Mouse (Mus musculus): Measurements from ENCODE around the gene Rnf115. TPM values are rescaled to one million over a fixed set of nuclear protein-coding genes. Genes with fewer than 3 reads are reported as not detected.

Rnf115 gene
- polyA plus RNA-seq, 1 experiment from 2014 or later, result 53.9 TPM

DNA sequence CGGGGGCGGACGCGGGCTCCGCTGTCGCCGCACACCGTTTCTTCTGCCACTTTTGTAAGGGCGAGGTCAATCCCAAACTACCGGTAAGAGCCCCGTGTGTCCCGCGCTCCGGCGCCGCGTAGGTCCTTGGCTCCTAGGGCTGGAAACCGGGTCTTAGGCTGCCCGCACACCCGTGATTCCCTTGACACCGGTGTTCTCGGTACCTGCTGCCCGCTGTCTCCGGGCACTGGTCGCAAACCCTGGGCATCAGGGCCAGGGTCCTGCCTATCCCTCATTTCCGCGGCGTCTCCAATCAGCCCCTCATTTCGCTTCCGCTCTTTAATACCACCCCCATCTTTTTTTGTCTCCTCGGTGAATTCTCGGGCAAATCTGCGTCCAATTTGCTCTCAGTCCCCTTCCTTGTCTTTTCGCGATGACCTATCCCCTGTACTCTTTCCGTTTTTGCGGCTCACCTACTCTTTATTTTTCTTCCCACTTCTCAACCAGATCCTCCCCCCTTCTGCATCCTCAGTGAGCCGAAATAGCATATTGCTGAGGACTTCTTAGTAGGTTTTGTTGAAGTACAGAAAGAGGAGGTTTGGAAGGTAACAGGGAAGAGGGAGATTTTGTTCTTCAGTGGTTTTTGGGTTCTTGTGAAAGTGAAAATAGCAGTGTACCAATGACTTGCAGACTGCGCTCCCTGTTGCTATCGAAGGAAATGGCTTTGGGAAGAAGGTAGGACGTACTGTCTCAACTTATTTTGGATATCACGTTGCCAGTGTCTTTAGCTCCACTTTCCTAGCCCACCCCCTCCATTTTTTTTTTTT lies 567 bp downstream of the Rnf115 start:
- H3K27ac ChIP-seq (ENCODE audit: low read depth, low read length), result peak overlapping the region; percentile 78
- H3K4me2 ChIP-seq, result peak overlapping the region; percentile 76
- WGBS (ENCODE audit: insufficient replicate concordance), result under 1% methylated on average over 42 of the region's 42 CpGs
- H3K4me3 ChIP-seq (ENCODE audit: low read depth, low read length), result peak overlapping the region; percentile 92
- H3K9ac ChIP-seq (ENCODE audit: low read depth, low read length), result peak overlapping the region; percentile 92
- no peaks in the 10 kb centered on the region for H3K27me3 ChIP-seq (ENCODE audit: control insufficient read depth, insufficient read depth, low read length)
- no peaks in the 10 kb centered on the region for H3K9me3 ChIP-seq (replicated peaks; ENCODE audit: control insufficient read depth, low read length)
- no peak; the same call in 1 of the 2 replicates for ATAC-seq (replicated peaks; ENCODE audit: insufficient number of reproducible peaks, low FRiP score, low TSS enrichment)
- H3K4me1 ChIP-seq (ENCODE audit: control insufficient read depth, insufficient read depth, low read length), result peaks cover 25% of the 10 kb centered on the region
- no peaks in the 10 kb centered on the region; the same call in 1 of the 2 replicates for H3K36me3 ChIP-seq (ENCODE audit: control insufficient read depth, insufficient read depth, low read length)

DNA sequence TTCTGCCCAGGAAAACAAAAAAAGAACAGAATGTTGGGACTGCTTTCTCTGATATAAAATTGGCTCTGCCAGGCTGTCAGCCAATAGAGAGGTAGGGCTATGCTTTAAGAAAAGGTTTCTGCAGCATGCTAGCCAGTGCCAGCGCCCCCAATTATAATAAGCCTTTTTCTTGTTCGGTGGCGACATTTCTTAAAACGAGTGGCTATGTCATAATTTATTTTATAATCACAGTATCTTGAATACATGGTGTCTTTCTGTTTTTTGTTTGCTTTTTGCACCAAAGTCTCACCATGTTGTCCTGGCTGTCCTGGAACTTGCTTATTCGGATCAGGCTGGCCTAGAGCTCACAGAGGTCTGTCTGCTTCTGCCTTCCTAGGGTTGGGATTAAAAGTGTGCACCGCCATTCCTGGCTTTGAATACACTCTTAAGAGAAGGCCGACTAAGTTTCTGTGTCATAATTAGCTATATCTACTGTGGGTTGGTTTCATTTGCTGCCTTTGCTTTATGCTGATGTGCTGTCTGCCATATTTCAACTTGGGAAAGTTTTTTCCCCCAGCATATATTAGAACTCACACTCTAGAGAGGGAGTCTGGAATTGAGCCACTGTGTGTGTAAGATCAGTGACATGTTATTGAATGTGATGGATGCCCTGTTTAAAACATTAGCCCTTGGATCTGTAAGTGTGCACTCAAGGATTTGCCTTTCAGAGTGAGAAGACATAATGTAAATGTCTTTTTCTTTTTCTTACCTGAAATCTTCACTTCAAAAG lies 1.4 kb downstream of the Rnf115 start:
- peak overlapping the region; percentile 92 for H3K4me3 ChIP-seq (ENCODE audit: low read depth, low read length)
- no peaks in the 10 kb centered on the region for H3K36me3 ChIP-seq (ENCODE audit: control insufficient read depth, insufficient read depth, low read length)
- H3K9me3 ChIP-seq (replicated peaks; ENCODE audit: control insufficient read depth, low read length), result no peaks in the 10 kb centered on the region
- H3K9ac ChIP-seq (ENCODE audit: low read depth, low read length), result peak overlapping the region; percentile 92
- peak overlapping the region; percentile 78; the same call in 1 of the 2 replicates for H3K27ac ChIP-seq (ENCODE audit: low read depth, low read length)
- no peak for ATAC-seq (replicated peaks; ENCODE audit: insufficient number of reproducible peaks, low FRiP score, low TSS enrichment)
- peak overlapping the region; percentile 76 for H3K4me2 ChIP-seq
- H3K4me1 ChIP-seq (ENCODE audit: control insufficient read depth, insufficient read depth, low read length), result peaks cover 25% of the 10 kb centered on the region
- WGBS (ENCODE audit: insufficient replicate concordance), result 51% methylated on average over 7 of the region's 7 CpGs
- no peaks in the 10 kb centered on the region for H3K27me3 ChIP-seq (ENCODE audit: control insufficient read depth, insufficient read depth, low read length)

DNA sequence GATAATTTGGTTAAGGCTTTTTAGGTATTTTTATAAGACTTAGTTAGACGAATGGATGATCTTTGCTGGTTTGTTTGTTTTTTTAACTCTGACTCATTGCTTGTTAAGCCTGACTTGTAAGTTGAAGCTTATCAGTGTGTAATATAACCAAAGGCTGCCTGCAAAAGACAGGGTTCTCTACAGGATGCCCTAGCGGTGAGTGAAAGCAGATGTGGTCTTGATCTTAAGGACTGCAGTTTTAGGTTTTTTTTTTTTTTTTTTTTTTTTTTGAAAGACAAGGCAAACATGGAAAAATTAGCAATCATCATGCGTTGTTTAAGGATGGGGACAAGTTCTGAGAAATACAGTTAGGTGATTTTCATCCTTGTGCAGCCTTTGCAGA lies 1.9 kb downstream of the Rnf115 start:
- Histone ChIP-seq H3K36me3 (ENCODE audit: control insufficient read depth, insufficient read depth, low read length) (no peaks in the 10 kb centered on the region), H3K9ac (ENCODE audit: low read depth, low read length) (no peak overlapping the region), H3K4me1 (ENCODE audit: control insufficient read depth, insufficient read depth, low read length) (peaks cover 25% of the 10 kb centered on the region), H3K9me3 (replicated peaks; ENCODE audit: control insufficient read depth, low read length) (no peaks in the 10 kb centered on the region), H3K27me3 (ENCODE audit: control insufficient read depth, insufficient read depth, low read length) (no peaks in the 10 kb centered on the region), H3K4me2 (peak overlapping the region; percentile 76; the same call in 1 of the 2 replicates), H3K27ac (ENCODE audit: low read depth, low read length) (no peak overlapping the region), H3K4me3 (ENCODE audit: low read depth, low read length) (no peak overlapping the region; the same call in 1 of the 2 replicates)
- no peak for ATAC-seq (replicated peaks; ENCODE audit: insufficient number of reproducible peaks, low FRiP score, low TSS enrichment)
- WGBS (ENCODE audit: insufficient replicate concordance), result 36% methylated on average over 3 of the region's 3 CpGs

DNA sequence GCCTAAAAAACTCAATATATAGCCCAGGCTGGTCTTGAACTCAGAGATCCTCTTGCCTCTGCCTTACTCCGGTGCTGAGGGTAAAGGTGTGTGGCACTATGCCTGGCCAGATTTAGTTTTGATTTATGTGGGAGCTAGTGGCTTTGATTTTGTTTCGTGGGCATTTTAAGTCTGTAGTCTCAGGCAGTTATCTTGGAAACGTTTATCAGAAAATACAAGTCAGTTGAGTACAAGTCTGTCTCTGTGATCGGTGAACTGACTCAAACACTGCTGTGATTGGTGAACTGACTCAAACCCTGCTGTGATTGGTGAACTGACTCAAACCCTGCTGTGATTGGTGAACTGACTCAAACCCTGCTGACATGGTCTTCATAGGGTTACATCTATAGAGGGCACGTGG lies 3.3 kb downstream of the Rnf115 start:
- Histone ChIP-seq H3K9ac (ENCODE audit: low read depth, low read length) (no peak overlapping the region), H3K4me3 (ENCODE audit: low read depth, low read length) (no peak overlapping the region), H3K9me3 (replicated peaks; ENCODE audit: control insufficient read depth, low read length) (no peaks in the 10 kb centered on the region), H3K36me3 (ENCODE audit: control insufficient read depth, insufficient read depth, low read length) (no peaks in the 10 kb centered on the region), H3K27ac (ENCODE audit: low read depth, low read length) (no peak overlapping the region), H3K4me2 (no peak overlapping the region), H3K27me3 (ENCODE audit: control insufficient read depth, insufficient read depth, low read length) (no peaks in the 10 kb centered on the region), H3K4me1 (ENCODE audit: control insufficient read depth, insufficient read depth, low read length) (peaks cover 25% of the 10 kb centered on the region)
- WGBS (ENCODE audit: insufficient replicate concordance), result 58% methylated on average over 5 of the region's 5 CpGs
- no peak for ATAC-seq (replicated peaks; ENCODE audit: insufficient number of reproducible peaks, low FRiP score, low TSS enrichment)

DNA sequence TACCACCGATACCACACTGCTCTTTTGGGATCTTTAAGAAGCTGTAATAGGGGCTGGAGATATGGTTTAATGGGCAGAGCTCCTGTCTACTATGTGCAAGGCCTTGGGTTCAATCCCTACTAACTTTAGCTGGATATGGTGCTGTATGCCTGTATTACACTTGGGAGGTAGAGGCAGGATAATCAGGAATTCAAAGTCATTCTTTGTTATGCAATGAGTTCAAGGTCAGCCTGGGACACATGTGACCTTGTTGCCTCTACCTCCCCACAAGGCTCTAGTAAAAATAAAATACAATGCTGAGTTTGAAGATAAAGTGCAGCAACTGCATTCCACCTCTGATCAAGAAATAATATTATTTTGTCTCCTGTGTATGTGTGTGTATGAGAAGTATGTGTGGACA lies 6.5 kb downstream of the Rnf115 start:
- 84% methylated on average over 1 of the region's 1 CpGs for WGBS (ENCODE audit: insufficient replicate concordance)
- no peak for ATAC-seq (replicated peaks; ENCODE audit: insufficient number of reproducible peaks, low FRiP score, low TSS enrichment)

DNA sequence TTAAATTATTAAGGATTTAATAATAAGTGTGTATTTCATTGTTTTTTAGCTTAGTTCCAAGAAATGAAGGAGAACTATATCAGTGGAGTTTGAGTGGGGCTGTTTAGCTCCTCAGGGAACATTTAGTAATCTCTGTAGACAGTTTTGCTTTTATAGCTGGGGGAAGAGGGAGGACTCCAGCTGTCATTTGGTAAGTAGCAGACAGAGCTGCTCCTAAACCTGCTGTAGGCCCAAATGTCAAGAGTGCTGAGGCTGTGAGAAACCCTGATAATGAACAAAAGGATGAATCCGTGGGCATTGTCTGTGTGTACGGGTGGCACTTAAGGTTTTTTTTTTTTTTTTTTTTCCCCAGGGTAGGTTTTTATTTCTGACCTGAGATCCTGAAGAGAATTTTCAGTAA lies 7.7 kb downstream of the Rnf115 start:
- no peak overlapping the region for H3K4me2 ChIP-seq
- no peaks in the 10 kb centered on the region for H3K36me3 ChIP-seq (ENCODE audit: control insufficient read depth, insufficient read depth, low read length)
- no peaks in the 10 kb centered on the region for H3K9me3 ChIP-seq (replicated peaks; ENCODE audit: control insufficient read depth, low read length)
- H3K9ac ChIP-seq (ENCODE audit: low read depth, low read length), result no peak overlapping the region
- WGBS (ENCODE audit: insufficient replicate concordance), result 77% methylated on average over 2 of the region's 2 CpGs
- H3K4me3 ChIP-seq (ENCODE audit: low read depth, low read length), result no peak overlapping the region
- peaks cover 13% of the 10 kb centered on the region for H3K4me1 ChIP-seq (ENCODE audit: control insufficient read depth, insufficient read depth, low read length)
- no peak for ATAC-seq (replicated peaks; ENCODE audit: insufficient number of reproducible peaks, low FRiP score, low TSS enrichment)
- no peak overlapping the region for H3K27ac ChIP-seq (ENCODE audit: low read depth, low read length)
- no peaks in the 10 kb centered on the region for H3K27me3 ChIP-seq (ENCODE audit: control insufficient read depth, insufficient read depth, low read length)

More for the DNA sequence above, 6.5 kb downstream of the Rnf115 start:
- H3K9ac ChIP-seq (ENCODE audit: low read depth, low read length), result no peak overlapping the region
- peaks cover 21% of the 10 kb centered on the region for H3K4me1 ChIP-seq (ENCODE audit: control insufficient read depth, insufficient read depth, low read length)
- no peaks in the 10 kb centered on the region for H3K9me3 ChIP-seq (replicated peaks; ENCODE audit: control insufficient read depth, low read length)
- no peak overlapping the region for H3K4me3 ChIP-seq (ENCODE audit: low read depth, low read length)
- no peak overlapping the region for H3K27ac ChIP-seq (ENCODE audit: low read depth, low read length)
- no peaks in the 10 kb centered on the region for H3K27me3 ChIP-seq (ENCODE audit: control insufficient read depth, insufficient read depth, low read length)
- H3K4me2 ChIP-seq, result no peak overlapping the region
- no peaks in the 10 kb centered on the region for H3K36me3 ChIP-seq (ENCODE audit: control insufficient read depth, insufficient read depth, low read length)

DNA sequence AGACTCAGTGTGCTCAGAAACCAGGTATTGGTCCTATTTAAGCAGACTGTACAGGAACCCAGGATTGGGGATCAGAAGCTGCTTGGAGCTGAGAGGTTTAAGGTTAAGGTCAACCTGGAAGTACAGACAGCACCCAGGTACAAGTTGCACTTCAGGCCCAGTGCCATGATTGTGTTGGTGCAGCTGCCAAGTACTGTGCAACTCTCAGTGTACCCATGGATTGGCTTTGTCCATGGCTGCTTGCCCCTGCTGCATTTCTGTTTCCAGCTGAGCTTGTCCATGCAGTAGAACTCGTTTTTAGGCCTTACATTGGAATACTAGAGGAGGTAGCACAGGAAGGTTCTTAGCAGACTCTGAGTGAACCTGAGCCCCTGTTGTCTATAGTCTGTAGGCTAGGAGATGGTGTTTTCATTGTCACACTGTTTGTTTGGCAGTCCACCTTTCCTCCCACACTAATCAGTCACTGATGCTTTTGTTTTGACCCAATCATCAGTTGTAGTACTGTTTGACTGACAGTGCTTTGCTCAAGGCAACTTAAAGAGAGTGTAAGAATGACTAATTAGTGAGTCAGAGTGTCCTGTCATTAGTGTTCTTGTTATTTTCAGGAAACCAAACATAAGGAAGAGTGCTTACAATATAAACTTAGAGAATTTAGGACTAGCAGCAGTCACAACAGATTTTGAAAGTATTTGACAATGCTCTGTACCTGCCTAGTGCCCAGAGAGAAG lies 9.7 kb downstream of the Rnf115 start:
- peaks cover 5% of the 10 kb centered on the region for H3K4me1 ChIP-seq (ENCODE audit: control insufficient read depth, insufficient read depth, low read length)
- no peak overlapping the region for H3K9ac ChIP-seq (ENCODE audit: low read depth, low read length)
- no peaks in the 10 kb centered on the region for H3K9me3 ChIP-seq (replicated peaks; ENCODE audit: control insufficient read depth, low read length)
- 43% methylated on average over 1 of the region's 1 CpGs for WGBS (ENCODE audit: insufficient replicate concordance)
- H3K36me3 ChIP-seq (ENCODE audit: control insufficient read depth, insufficient read depth, low read length), result no peaks in the 10 kb centered on the region
- no peak overlapping the region for H3K27ac ChIP-seq (ENCODE audit: low read depth, low read length)
- ATAC-seq (replicated peaks; ENCODE audit: insufficient number of reproducible peaks, low FRiP score, low TSS enrichment), result no peak
- H3K4me2 ChIP-seq, result no peak overlapping the region
- H3K27me3 ChIP-seq (ENCODE audit: control insufficient read depth, insufficient read depth, low read length), result no peaks in the 10 kb centered on the region
- H3K4me3 ChIP-seq (ENCODE audit: low read depth, low read length), result no peak overlapping the region

DNA sequence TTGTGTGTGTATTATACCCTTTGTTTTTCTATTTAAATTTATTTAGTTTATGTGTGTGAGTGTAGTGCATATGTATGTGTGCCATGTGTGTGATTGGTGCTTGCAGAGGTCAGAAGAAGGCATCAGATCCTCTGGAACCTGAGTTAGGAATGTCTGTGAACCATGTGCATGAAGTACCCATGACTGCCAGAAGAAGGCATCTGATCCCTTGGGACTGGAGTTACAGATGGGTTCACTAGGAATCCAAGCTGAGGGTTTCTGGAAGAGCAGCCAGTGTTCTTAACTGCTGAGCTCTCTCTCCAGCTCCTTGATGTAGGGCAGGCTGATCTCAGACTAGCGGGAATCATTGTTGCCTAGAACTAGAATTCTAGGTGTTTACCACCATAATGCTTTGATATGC lies 10.5 kb downstream of the Rnf115 start:
- ATAC-seq (replicated peaks; ENCODE audit: insufficient number of reproducible peaks, low FRiP score, low TSS enrichment), result no peak
- Histone ChIP-seq H3K9ac (ENCODE audit: low read depth, low read length) (no peak overlapping the region), H3K27ac (ENCODE audit: low read depth, low read length) (no peak overlapping the region), H3K4me2 (no peak overlapping the region), H3K36me3 (ENCODE audit: control insufficient read depth, insufficient read depth, low read length) (no peaks in the 10 kb centered on the region), H3K9me3 (replicated peaks; ENCODE audit: control insufficient read depth, low read length) (no peaks in the 10 kb centered on the region), H3K4me1 (ENCODE audit: control insufficient read depth, insufficient read depth, low read length) (peaks cover 5% of the 10 kb centered on the region), H3K4me3 (ENCODE audit: low read depth, low read length) (no peak overlapping the region), H3K27me3 (ENCODE audit: control insufficient read depth, insufficient read depth, low read length) (no peaks in the 10 kb centered on the region)
- 84% methylated on average over 1 of the region's 1 CpGs for WGBS (ENCODE audit: insufficient replicate concordance)
